Mouse (Mus musculus) megakaryocyte, embryonic 14.5 days (primary cell): Measurements from ENCODE around the gene Sdhb. TPM values are rescaled to one million over a fixed set of nuclear protein-coding genes. Genes with fewer than 3 reads are reported as not detected.

Experiments
- H3K27me3 ChIP-seq: replicated peaks from 2 replicates; pipeline ENCODE3; 2012; ENCODE audit warnings: inconsistent platforms
- H3K36me3 ChIP-seq: replicated peaks from 2 replicates; pipeline ENCODE3; 2012; ENCODE audit warnings: low read length, inconsistent platforms, mixed read lengths
- H3K4me1 ChIP-seq: 2 replicates; pipeline ENCODE4 v1.6.1; 2012; ENCODE audit warnings: inconsistent platforms
- H3K4me3 ChIP-seq: replicated peaks from 2 replicates; pipeline ENCODE3; 2012; ENCODE audit warnings: moderate library complexity, mild to moderate bottlenecking, inconsistent platforms
- H3K9me3 ChIP-seq: 2 replicates; pipeline ENCODE4 v1.6.1; 2012; ENCODE audit warnings: inconsistent platforms
- FLI1 ChIP-seq: IDR thresholded peaks from 2 replicates; pipeline ENCODE4 v1.6.1; 2012; ENCODE audit warnings: low read length, inconsistent platforms, mixed read lengths
- GATA1 ChIP-seq: IDR thresholded peaks from 3 replicates; pipeline ENCODE4 v1.6.1; 2012; ENCODE audit warnings: mixed read lengths, low read length, inconsistent platforms, borderline replicate concordance
- polyA plus RNA-seq: library from polyadenylated mRNA; stranded (reverse); fragments of >175 nt; gene quantifications from 2 replicates; pipeline ENCODE4 v1.2.3, GENCODE M21; 2012; ENCODE audit warnings: low replicate concordance; ENCODE audit not compliant: insufficient read depth

Sdhb gene
- polyA plus RNA-seq, 1 experiment: 129 TPM

DNA sequence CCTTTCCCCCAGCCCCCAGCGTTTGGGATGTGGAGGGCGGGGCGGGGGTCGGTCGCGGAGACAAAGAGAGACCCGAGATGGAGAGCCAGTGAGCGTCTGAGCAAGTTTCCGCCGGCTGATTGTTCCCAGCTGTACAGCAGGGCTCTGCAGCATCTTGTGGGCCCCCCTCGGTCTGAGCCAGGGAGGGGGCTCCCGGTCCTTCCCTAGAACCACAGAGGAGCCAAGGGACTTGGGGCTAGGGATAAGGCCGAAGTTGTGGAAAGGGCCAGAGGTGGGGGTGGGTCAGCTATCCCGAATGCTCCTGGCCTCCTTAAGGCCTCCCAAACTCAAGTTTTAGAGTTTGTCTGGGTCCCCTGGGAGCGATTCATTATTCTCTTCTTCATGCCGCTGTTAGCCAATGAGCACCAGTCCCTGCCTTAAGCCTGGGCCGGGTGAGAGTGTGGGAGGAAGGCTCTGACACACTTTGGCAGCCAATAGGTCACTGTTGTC is 50.0 kb downstream of the Sdhb start:
- H3K9me3 ChIP-seq: 0 out of 2 replicates have a peak, but pooled peaks cover 4% of the 10 kb centered on the region
- H3K27me3 ChIP-seq: peaks cover 45% of the 10 kb centered on the region
- peaks cover 27% of the 10 kb centered on the region for H3K36me3 ChIP-seq
- peaks cover 56% of the 10 kb centered on the region for H3K4me1 ChIP-seq
- H3K4me3 ChIP-seq: no peak overlapping the region
- no peak for TF ChIP-seq GATA1
- TF ChIP-seq FLI1: no peak

DNA sequence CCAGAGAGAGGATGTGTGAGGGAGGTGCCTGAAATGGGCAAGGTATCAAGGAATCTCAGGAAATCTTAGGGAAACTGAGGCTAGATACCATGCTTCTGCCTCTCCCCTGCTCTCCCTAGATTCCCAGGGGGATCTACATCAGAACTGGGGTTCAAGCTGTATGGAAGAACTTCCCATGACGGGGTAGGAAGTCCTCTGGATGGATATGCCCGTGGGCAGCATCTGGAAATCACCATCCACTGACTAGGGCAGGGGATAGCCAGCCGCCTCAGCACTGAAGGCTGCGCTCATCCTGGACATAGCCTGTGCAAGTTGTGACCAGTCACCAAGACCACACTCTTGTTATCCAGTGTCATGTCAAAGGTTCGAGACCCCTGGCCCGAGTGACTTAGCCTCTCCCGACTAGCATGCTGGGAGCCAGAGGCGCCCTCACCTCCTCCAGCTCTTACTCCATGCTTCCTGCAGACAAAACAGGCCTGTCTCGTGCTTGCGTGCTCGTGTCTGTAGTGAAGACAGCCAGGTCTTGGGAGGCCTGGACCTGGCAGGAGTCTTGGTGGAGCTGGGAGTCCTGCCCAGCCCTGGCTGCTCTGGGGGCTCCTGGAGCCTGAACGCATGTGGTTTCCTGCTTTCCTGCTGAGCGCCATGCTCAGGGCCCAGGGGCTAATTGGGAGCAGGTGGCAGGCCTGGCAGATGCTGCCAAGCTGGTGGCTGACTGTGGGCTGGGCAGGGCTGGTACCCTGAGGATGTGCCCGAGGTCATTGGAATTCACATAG is 50.7 kb downstream of the Sdhb start:
- peaks cover 53% of the 10 kb centered on the region for H3K4me1 ChIP-seq
- H3K27me3 ChIP-seq: peaks cover 49% of the 10 kb centered on the region
- H3K36me3 ChIP-seq: peaks cover 19% of the 10 kb centered on the region
- no peak overlapping the region for H3K4me3 ChIP-seq
- no peak for TF ChIP-seq GATA1
- TF ChIP-seq FLI1: no peak
- 0 out of 2 replicates have a peak, but pooled peaks cover 4% of the 10 kb centered on the region for H3K9me3 ChIP-seq

DNA sequence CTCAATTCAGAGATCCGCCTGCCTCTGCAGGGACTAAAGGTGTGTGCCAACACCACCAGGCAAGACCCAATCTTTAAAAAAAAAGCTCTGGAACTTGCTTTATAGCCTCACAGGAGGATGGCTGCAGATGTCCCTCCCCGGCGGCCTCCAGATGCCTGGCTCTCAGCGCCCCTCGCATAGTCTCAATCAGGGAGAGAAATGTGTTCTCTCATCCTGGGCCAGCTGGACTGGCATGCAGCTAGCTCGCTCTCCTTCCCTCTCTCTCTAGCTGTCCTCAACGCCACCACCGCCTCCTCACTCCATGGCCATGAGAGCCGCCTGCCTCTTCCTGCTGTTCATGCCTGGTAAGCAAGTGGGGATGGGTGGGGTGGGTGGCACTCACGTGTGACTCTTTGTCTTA is 51.6 kb downstream of the Sdhb start:
- H3K36me3 ChIP-seq: peaks cover 14% of the 10 kb centered on the region
- no peak for TF ChIP-seq FLI1
- no peak for TF ChIP-seq GATA1

DNA sequence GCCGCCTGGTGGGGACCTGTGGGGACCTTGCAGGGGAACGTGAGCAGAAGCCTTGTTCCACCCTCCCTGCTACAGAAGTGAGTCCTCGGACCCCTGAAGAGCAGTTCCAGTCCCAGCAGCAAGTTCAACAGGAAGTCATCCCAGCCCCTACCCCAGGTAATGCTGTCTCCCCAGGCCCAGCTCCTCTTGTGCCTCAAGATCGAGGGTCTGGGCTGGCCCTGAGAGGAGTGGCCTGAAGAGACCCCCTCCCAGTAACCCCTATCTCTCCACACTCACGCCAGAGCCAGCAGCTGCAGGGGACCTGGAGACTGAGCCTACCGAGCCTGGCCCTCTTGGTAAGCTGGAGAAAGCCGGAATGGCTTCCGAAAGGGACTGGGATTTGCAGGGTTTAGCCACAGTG is 53.1 kb downstream of the Sdhb start:
- no peaks in the 10 kb centered on the region for H3K36me3 ChIP-seq
- no peaks in the 10 kb centered on the region for H3K9me3 ChIP-seq
- TF ChIP-seq FLI1 (no peak), GATA1 (no peak)
- peaks cover 66% of the 10 kb centered on the region for H3K27me3 ChIP-seq
- H3K4me1 ChIP-seq: peaks cover 32% of the 10 kb centered on the region
- no peak overlapping the region for H3K4me3 ChIP-seq

More for the DNA sequence above, 51.6 kb downstream of the Sdhb start:
- Histone ChIP-seq H3K4me1 (peaks cover 46% of the 10 kb centered on the region), H3K4me3 (no peak overlapping the region), H3K27me3 (peaks cover 55% of the 10 kb centered on the region), H3K9me3 (no peaks in the 10 kb centered on the region)

DNA sequence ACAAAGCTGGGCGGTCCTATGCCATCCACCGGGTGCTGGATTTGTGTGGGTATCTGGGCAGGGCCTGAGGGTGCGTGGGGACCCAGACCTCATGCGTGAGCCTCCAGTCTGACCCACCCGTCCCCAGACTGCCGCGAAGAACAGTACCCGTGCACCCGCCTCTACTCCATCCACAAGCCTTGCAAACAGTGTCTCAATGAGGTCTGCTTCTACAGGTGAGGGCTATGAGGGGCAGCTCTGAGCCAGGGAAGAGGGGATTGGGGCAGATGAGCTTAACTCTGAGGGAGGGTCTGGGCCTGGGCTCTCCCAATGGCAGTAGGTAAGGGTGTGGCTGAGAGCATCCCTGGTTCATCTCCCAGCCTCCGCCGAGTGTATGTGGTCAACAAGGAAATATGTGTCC is 53.9 kb downstream of the Sdhb start:
- TF ChIP-seq FLI1 (no peak), GATA1 (no peak)
- H3K4me3 ChIP-seq: no peak overlapping the region
- H3K27me3 ChIP-seq: peaks cover 72% of the 10 kb centered on the region
- no peaks in the 10 kb centered on the region for H3K36me3 ChIP-seq
- no peaks in the 10 kb centered on the region for H3K9me3 ChIP-seq
- peaks cover 31% of the 10 kb centered on the region for H3K4me1 ChIP-seq

DNA sequence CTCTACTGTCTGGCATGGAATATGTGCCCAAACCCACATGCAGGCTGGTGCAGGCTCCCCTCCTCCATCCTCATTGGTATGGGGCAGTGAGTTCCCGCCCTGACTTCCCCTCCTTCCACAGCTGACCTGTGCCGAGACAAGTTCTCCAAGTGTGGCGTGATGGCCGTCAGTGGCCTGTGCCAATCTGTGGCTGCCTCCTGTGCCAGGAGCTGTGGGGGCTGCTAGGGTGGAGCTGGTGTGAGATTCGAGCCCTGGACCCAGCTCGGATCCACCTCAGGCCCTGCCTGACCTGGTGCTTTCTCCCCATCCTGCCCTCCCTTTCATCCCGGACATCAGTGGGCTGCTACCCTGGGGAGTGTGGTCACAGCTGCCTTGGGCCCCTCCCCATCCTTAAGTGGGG is 54.4 kb downstream of the Sdhb start:
- H3K4me1 ChIP-seq: peaks cover 26% of the 10 kb centered on the region
- H3K9me3 ChIP-seq: no peaks in the 10 kb centered on the region
- no peak overlapping the region for H3K4me3 ChIP-seq
- H3K27me3 ChIP-seq: peaks cover 70% of the 10 kb centered on the region
- TF ChIP-seq FLI1: no peak
- TF ChIP-seq GATA1: no peak
- H3K36me3 ChIP-seq: no peaks in the 10 kb centered on the region

DNA sequence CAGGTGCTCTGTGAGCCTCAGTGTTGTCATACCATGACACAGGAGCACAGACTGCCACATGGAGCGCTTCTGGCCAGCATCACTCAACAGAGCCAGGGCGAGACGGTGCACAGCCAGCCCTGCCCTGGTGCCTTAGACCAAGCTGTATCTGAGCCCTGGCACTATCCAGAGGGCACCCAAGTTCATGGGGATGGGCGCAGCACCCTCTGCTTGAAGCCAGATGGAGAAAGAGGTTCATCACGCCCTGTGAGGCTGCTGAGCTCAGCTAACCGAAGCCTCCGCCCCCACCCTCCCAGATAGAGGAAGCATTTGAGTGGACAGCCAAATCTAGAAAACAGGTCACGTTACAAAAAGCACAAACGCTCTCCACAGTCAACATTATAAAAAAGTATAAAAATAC is 55.3 kb downstream of the Sdhb start:
- Histone ChIP-seq H3K4me1 (peaks cover 23% of the 10 kb centered on the region), H3K36me3 (peaks cover under 1% of the 10 kb centered on the region), H3K9me3 (no peaks in the 10 kb centered on the region), H3K4me3 (peak overlapping the region; percentile 9), H3K27me3 (peaks cover 62% of the 10 kb centered on the region)
- no peak for TF ChIP-seq FLI1
- TF ChIP-seq GATA1: no peak

DNA sequence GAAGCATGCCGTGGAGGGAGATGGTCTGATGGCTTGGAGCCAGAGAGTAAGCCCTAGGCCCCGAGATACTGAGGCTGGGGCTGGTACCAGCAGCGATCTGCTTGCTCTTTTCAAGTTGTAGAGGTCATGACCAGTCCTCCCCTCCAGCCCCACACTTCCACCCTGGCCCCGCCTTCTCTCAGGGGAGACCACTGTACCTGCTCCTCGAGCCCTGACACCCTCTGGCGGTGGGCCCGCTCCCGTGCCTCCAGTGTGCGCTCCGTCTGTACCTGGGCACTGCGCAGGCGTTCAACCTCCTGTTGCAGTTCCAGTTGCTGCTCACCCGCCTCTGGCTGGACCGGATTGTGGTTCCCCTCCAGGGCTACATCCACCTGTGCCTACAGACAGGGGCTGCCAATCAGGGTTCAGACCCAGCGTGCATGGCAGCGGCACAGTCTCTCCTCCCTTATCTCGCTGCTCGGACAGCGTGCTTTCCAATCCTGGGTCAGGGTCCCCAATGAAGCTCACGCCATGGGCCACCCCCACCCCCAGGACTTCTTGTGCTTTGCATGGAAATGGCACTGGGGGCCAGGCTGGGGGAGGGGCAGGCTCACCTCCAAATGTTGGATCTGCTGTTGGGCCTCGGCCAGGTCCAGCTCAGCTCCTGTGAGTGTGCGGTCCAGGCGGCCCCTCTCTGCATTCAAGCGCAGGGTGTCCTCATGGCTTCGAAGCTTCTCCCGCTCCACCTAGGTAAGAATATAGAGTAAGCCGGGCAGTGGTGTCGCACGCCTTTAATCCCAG is 56.8 kb downstream of the Sdhb start:
- H3K4me1 ChIP-seq: peaks cover 20% of the 10 kb centered on the region
- peaks cover 2% of the 10 kb centered on the region for H3K36me3 ChIP-seq
- no peaks in the 10 kb centered on the region for H3K9me3 ChIP-seq
- H3K4me3 ChIP-seq: no peak overlapping the region
- TF ChIP-seq FLI1 (no peak), GATA1 (no peak)
- peaks cover 56% of the 10 kb centered on the region for H3K27me3 ChIP-seq

DNA sequence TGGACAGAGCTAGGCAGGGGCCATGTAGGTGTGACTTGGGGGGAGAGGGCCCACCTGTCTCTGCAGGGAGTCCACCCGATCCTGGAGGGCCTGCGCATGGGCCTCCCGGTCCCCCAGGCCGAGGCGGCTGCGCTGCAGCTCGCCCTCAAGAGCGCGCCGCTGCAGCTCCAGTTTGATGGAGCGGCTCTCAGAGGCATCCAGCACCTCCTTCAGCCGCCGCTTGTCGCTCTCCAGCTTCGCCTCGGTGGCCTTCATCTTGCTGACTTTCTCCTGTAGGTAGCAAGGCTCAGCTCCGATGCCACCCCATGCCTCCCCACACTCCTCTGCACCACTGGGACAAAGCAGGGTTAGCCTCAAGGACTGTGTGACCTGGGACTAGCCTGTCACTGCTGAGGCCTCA is 59.2 kb downstream of the Sdhb start:
- Histone ChIP-seq H3K27me3 (peaks cover 43% of the 10 kb centered on the region), H3K9me3 (no peaks in the 10 kb centered on the region), H3K4me1 (peaks cover 30% of the 10 kb centered on the region), H3K4me3 (no peak overlapping the region), H3K36me3 (peaks cover 2% of the 10 kb centered on the region)
- TF ChIP-seq FLI1 (no peak), GATA1 (no peak)
